Mouse (Mus musculus) embryonic facial prominence, embryonic 14.5 days (tissue): ENCODE measurements around the gene 2410137M14Rik. TPM values are rescaled to one million over a fixed set of nuclear protein-coding genes. Genes with fewer than 3 reads are reported as not detected.
A peak's percentile ranks its signal among the peaks of the same experiment; 100 is the strongest.

Experiments used
- ATAC-seq: fragments of 200-750 bp; cut with Nextera tagmentation; 2 replicates; pipeline ENCODE4 v1.8.0; 2017; ENCODE audit warnings: low read depth, moderate number of reproducible peaks, moderate TSS enrichment
- DNase-seq: peaks from one replicate; pipeline ENCODE4 v3.0.0-alpha.2; 2015; ENCODE audit warnings: low spot score
- H3K27ac ChIP-seq: fragments of 300-500 bp; sonication (generic); replicated peaks from 2 replicates; pipeline ENCODE4 v1.5.1; 2014; ENCODE audit warnings: low read depth, mild to moderate bottlenecking, low read length, moderate library complexity
- H3K27me3 ChIP-seq: fragments of 300-500 bp; sonication (generic); replicated peaks from 2 replicates; pipeline ENCODE4 v1.6.1; 2014; ENCODE audit warnings: low read length; ENCODE audit not compliant: control insufficient read depth, insufficient read depth
- H3K36me3 ChIP-seq: fragments of 300-500 bp; sonication (generic); 2 replicates; pipeline ENCODE4 v1.6.1; 2014; ENCODE audit warnings: low read length, mixed read lengths; ENCODE audit not compliant: control insufficient read depth, insufficient read depth
- H3K4me1 ChIP-seq: fragments of 300-500 bp; sonication (generic); 2 replicates; pipeline ENCODE4 v1.6.1; 2014; ENCODE audit warnings: antibody characterized with exemption, low read length; ENCODE audit not compliant: control insufficient read depth, insufficient read depth
- H3K4me2 ChIP-seq: fragments of 300-500 bp; sonication (generic); 2 replicates; pipeline ENCODE4 v1.6.1; 2014; ENCODE audit warnings: low read depth, mild to moderate bottlenecking, low read length, moderate library complexity, mixed read lengths
- H3K4me3 ChIP-seq: fragments of 300-500 bp; sonication (generic); 2 replicates; pipeline ENCODE4 v1.5.1; 2014; ENCODE audit warnings: low read depth, mild to moderate bottlenecking, low read length
- H3K9ac ChIP-seq: fragments of 300-500 bp; sonication (generic); 2 replicates; pipeline ENCODE4 v1.6.1; 2014; ENCODE audit warnings: low read depth, mild to moderate bottlenecking, low read length, moderate library complexity, mixed read lengths
- H3K9me3 ChIP-seq: fragments of 300-500 bp; sonication (generic); 2 replicates; pipeline ENCODE4 v1.6.1; 2016; ENCODE audit warnings: low read length; ENCODE audit not compliant: control insufficient read depth
- WGBS: fragments of 180-500 bp; shearing (Covaris S2); extraction: QIAGEN DNeasy Blood & Tissue Kit; methylation state at CpG from one replicate; pipeline ENCODE4 v1.1.7; 2014; 5-methylcytosine and 5-hydroxymethylcytosine counted together
- polyA plus RNA-seq: library from polyadenylated mRNA; unstranded; fragments of >200 nt; fragmentation: Nextera tagmentation; extraction: Ambion mirVana; gene quantifications from 2 replicates; pipeline ENCODE4 v1.2.1, GENCODE M21; 2014

The 2410137M14Rik gene
- polyA plus RNA-seq, 1 experiment from 2014 or later: not detected

- H3K27me3 ChIP-seq: no peaks in the 10 kb centered on the region
- WGBS: 87% methylated on average over 3 of the region's 3 CpGs
- no peak for ATAC-seq
These were observed 37.3 kb upstream of the 2410137M14Rik start for GRCm38 (mm10) chr17:37018328-37018727.

GRCm38 (mm10) chr17:37016333-37016732 is 35.3 kb upstream of the 2410137M14Rik start:
- H3K27me3 ChIP-seq: no peaks in the 10 kb centered on the region
- no peak overlapping the region for H3K4me3 ChIP-seq
- no peak overlapping the region for H3K4me2 ChIP-seq
- H3K4me1 ChIP-seq: no peaks in the 10 kb centered on the region
- H3K27ac ChIP-seq: no peak overlapping the region
- no peak for ATAC-seq
- H3K9ac ChIP-seq: no peak overlapping the region
- no peaks in the 10 kb centered on the region for H3K9me3 ChIP-seq
- no peak for DNase-seq
- no peaks in the 10 kb centered on the region for H3K36me3 ChIP-seq

More at GRCm38 (mm10) chr17:37018328-37018727, 37.3 kb upstream of the 2410137M14Rik start:
- no peak for DNase-seq
- Histone ChIP-seq H3K36me3 (no peaks in the 10 kb centered on the region), H3K4me2 (no peak overlapping the region), H3K4me1 (no peaks in the 10 kb centered on the region), H3K27ac (no peak overlapping the region), H3K9me3 (no peaks in the 10 kb centered on the region), H3K9ac (no peak overlapping the region), H3K4me3 (no peak overlapping the region)

GRCm38 (mm10) chr17:37012141-37012540 is 31.1 kb upstream of the 2410137M14Rik start:
- no peak overlapping the region for H3K4me2 ChIP-seq
- no peak overlapping the region for H3K27ac ChIP-seq
- peaks cover 39% of the 10 kb centered on the region for H3K36me3 ChIP-seq
- DNase-seq (no peak), ATAC-seq (no peak)
- H3K9me3 ChIP-seq: no peaks in the 10 kb centered on the region
- no peaks in the 10 kb centered on the region for H3K27me3 ChIP-seq
- H3K4me3 ChIP-seq: no peak overlapping the region
- no peak overlapping the region for H3K9ac ChIP-seq
- 81% methylated on average over 5 of the region's 5 CpGs for WGBS
- no peaks in the 10 kb centered on the region for H3K4me1 ChIP-seq

GRCm38 (mm10) chr17:37011719-37012118 is 30.7 kb upstream of the 2410137M14Rik start:
- Histone ChIP-seq H3K4me1 (no peaks in the 10 kb centered on the region), H3K4me3 (no peak overlapping the region), H3K4me2 (no peak overlapping the region), H3K9me3 (no peaks in the 10 kb centered on the region), H3K27me3 (no peaks in the 10 kb centered on the region), H3K27ac (no peak overlapping the region), H3K9ac (no peak overlapping the region), H3K36me3 (peaks cover 43% of the 10 kb centered on the region)
- DNase-seq (no peak), ATAC-seq (no peak)
- WGBS: 85% methylated on average over 3 of the region's 3 CpGs

- ATAC-seq: no peak
These were observed 28.5 kb upstream of the 2410137M14Rik start for GRCm38 (mm10) chr17:37009460-37010042.

GRCm38 (mm10) chr17:37008161-37008560 is 27.1 kb upstream of the 2410137M14Rik start:
- Histone ChIP-seq H3K27me3 (no peaks in the 10 kb centered on the region), H3K27ac (no peak overlapping the region), H3K4me2 (no peak overlapping the region), H3K4me3 (no peak overlapping the region), H3K9me3 (no peaks in the 10 kb centered on the region), H3K4me1 (no peaks in the 10 kb centered on the region), H3K9ac (no peak overlapping the region), H3K36me3 (peaks cover 61% of the 10 kb centered on the region)
- DNase-seq: no peak
- no peak for ATAC-seq
- WGBS: 85% methylated on average over 6 of the region's 6 CpGs

More at GRCm38 (mm10) chr17:37009460-37010042, 28.5 kb upstream of the 2410137M14Rik start:
- no peaks in the 10 kb centered on the region for H3K9me3 ChIP-seq
- WGBS: 93% methylated on average over 17 of the region's 17 CpGs
- H3K36me3 ChIP-seq: peaks cover 55% of the 10 kb centered on the region
- H3K4me2 ChIP-seq: no peak overlapping the region
- H3K27me3 ChIP-seq: no peaks in the 10 kb centered on the region
- no peak overlapping the region for H3K4me3 ChIP-seq
- H3K27ac ChIP-seq: no peak overlapping the region
- H3K9ac ChIP-seq: no peak overlapping the region
- no peak for DNase-seq
- H3K4me1 ChIP-seq: no peaks in the 10 kb centered on the region

- Histone ChIP-seq H3K27me3 (no peaks in the 10 kb centered on the region), H3K9me3 (no peaks in the 10 kb centered on the region), H3K4me2 (peak overlapping the region; percentile 78), H3K27ac (0 out of 2 replicates have a peak overlapping the region, but pooled peaks have one; percentile 93), H3K36me3 (peaks cover 34% of the 10 kb centered on the region), H3K4me3 (peak overlapping the region; percentile 79), H3K9ac (peak overlapping the region; percentile 98), H3K4me1 (no peaks in the 10 kb centered on the region)
- ATAC-seq: no peak
- DNase-seq: no peak
- WGBS: 41% methylated on average over 4 of the region's 4 CpGs
These were observed 22.3 kb upstream of the 2410137M14Rik start for GRCm38 (mm10) chr17:37003366-37003765.

- Histone ChIP-seq H3K9me3 (no peaks in the 10 kb centered on the region), H3K4me1 (no peaks in the 10 kb centered on the region), H3K36me3 (peaks cover 27% of the 10 kb centered on the region), H3K4me3 (peak overlapping the region; percentile 79), H3K4me2 (peak overlapping the region; percentile 78), H3K9ac (peak overlapping the region; percentile 98), H3K27me3 (no peaks in the 10 kb centered on the region), H3K27ac (peak overlapping the region; percentile 93)
- under 1% methylated on average over 46 of the region's 49 CpGs for WGBS
- ATAC-seq: peak; percentile 94
- peak; percentile 95 for DNase-seq
These were observed 21.6 kb upstream of the 2410137M14Rik start for GRCm38 (mm10) chr17:37002364-37003330.
